Mouse (Mus musculus) testis, adult 2 months (tissue): ENCODE data around the gene Bcar3.

Experiments used
- CTCF ChIP-seq: fragments of 200-500 bp; IDR thresholded peaks from 2 replicates; pipeline ENCODE4 v1.5.1; 2012; ENCODE audit warnings: low read depth, mild to moderate bottlenecking, inconsistent platforms, low read length, moderate library complexity; ENCODE audit not compliant: control insufficient read depth, insufficient read depth, insufficient replicate concordance
- POLR2A ChIP-seq: fragments of 200-500 bp; IDR thresholded peaks from 2 replicates; pipeline ENCODE4 v1.6.1; 2012; ENCODE audit warnings: low read depth, mild to moderate bottlenecking, inconsistent platforms, low read length, moderate library complexity; ENCODE audit not compliant: control insufficient read depth

DNA sequence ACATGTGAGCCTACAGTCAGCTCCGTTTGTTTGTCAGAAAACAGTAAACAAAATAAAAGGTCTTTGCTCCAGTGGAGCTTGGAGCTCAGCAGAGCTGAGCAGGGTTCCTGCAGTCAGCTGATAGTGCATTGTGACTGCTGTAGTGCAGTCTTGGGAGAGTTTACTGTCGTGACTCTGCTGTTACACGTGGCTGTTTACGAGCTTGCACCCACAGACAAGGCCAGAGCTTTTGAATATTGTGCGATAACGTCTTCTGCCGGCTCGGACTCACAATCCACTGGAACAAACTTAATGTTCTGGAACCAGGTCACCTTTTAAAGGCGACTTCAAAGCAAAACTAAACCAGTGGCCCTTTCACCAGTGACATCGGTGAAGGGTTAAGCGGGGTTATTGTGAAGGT lies 123.5 kb downstream of the Bcar3 start:
- TF ChIP-seq CTCF (no peak), POLR2A (no peak)
